Mouse (Mus musculus) cerebral cortex, adult 2 months (tissue): ENCODE results near the gene Mpo.

Experiments
- WGBS: fragments of 180-500 bp; shearing (Covaris S2); methylation state at CpG from one replicate; pipeline ENCODE4 v1.1.7; 2018; 5-methylcytosine and 5-hydroxymethylcytosine counted together

The Mpo gene

GRCm38 (mm10) chr11:87802621-87803020, 9.2 kb downstream of the Mpo start:
- 42% methylated on average over 14 of the region's 14 CpGs for WGBS

DNA sequence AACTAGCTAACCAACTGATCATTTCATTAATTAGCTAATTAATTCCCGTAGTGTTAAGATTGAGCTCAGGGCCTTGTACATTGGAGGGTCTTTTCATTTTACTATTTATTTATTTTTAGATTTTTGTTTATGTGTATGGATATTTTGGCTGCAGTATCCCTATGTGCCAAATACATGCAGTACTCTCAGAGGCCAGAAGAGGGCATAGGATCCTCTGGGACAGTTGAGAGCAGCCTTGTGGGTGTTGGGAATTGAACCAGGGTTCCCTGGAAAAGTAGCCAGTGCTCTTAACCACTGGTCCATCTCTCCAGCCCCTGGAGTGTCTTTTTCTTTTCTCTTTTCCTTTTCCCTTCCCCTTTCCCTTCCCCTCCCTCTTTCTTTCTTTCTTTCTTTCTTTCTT, 12.1 kb downstream of the Mpo start:
- WGBS, result 97% methylated on average over 1 of the region's 1 CpGs

- WGBS, result 86% methylated on average over 6 of the region's 6 CpGs
Measured at GRCm38 (mm10) chr11:87807433-87807832, 14.1 kb downstream of the Mpo start.

DNA sequence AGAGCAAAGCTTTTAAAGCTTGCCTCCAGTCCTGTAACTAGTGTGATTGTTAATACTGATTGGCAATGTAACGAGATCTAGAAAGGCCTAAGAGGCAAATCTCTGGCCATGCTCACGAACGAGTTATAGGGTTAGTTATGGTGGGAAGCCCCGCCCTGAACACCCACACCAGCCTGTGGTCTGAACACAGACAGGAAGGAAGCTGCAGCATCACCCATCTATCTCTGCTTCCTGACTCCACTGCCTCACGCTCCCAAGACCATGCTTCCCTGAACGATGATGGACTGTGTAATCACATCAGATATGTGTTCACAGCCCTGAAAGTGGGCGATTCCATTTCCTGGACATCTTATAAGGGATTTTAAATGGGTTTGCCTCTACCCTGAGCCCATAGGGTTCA, 14.9 kb downstream of the Mpo start:
- WGBS, result 82% methylated on average over 7 of the region's 7 CpGs

DNA sequence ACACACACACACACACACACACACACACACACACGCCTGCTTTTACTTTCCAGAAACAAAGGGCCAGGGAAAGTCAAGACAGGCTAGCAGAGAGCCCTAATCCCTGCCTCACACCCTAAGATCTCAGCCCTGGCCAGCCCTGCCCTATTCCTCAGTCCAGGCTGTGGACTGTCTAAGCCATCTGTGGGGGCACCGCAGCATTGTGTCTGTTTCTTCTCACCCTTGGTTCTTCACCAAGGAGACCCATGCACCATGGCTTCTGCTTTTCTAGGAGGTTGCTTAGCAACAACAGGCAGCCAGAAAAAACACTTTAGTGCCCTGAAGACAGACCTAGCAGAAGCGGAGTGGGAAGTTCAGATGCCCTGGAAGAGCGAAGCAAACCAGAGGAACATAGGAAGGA, 18.0 kb downstream of the Mpo start:
- 35% methylated on average over 4 of the region's 4 CpGs for WGBS

DNA sequence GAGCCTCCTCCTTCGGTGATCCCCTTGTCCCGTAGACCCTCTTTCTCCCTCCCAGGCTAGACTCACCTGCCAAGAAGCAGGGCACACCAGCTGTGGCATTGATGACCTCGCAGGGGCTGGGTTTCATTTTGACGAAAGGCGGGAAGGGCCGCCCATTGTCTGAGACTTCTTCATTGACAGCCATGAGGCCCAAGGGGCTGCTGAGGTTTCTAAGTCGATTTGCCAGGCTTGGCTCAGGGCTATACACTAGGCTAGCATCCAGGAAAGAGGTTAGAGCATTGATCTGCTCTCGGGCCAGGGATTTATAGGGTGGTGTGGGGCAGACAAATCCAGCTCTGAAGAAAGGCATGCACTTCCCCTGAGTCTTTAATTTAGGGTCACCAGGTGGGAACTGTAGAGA, 21.4 kb downstream of the Mpo start:
- WGBS, result 81% methylated on average over 8 of the region's 8 CpGs

DNA sequence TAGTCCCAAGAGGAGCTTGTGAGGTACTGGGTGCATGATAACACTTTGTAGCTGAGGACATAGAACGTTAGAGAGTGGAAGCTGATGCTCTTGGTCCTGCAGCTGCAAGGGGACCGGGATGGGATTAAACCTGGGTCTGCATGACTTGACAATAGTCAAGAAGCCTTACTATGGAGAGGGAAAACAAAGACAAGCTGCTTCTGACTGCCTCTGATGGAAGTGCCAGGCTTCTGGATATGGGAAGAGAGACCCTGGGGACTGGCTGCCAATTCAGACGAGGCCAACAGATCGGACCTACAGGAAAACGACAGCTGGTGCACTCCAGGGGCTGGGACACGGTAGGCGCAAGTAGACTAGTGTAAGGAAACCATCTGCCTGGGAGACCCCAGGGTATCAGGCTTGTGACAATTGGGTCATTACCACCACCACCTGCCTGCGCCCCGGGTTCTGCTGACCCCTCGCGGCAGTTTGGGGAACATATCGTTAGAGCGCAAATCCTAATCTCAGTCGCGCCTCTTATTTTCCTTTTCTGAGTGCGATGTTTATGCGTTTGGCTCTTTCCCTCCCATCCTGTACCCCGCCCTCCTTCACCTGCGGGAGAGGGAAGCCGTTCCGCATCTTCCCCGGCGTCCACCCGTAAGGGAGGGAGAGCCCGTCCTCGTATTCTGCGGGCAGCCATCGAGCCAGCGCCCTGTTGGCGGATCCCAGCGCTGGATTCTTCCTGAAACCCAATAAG, 23.5 kb downstream of the Mpo start:
- WGBS, result 5% methylated on average over 31 of the region's 31 CpGs

DNA sequence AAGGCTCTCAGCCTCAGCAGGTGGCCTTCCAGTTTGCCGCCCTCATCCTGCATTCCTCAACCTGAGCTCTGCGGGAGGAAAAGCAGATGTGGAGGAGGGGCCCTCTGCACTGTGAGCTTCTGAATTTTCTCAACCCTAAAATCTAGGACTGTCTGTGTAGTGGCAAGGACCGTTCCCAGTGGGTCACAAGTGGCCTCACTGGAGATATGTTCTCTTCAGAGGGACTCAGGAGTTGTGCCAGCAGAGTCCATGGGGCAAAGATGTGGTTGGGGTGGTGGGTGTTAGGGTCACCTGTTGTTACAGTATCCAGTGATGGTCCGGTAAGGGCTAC, 24.0 kb downstream of the Mpo start:
- 42% methylated on average over 4 of the region's 4 CpGs for WGBS

DNA sequence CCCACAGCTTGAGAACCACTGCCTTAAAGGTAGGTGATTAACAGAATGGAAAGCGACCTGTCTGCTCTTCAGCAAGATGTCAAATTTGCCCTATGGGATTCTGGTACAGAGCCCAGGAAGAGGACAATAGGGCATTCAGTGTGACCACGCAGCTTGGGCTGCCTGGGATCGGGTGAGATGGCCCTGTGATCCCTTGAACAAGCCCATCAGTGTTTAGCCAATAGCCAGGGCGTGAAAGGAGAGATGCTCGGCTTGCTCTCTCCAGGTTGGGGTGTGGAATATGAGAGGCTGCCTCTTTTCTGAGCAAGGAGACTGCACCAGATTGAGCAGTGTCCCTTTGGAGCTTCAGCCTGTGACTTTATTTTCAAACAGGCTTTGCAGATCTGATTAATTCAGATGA, 28.1 kb downstream of the Mpo start:
- 64% methylated on average over 5 of the region's 5 CpGs for WGBS

- 52% methylated on average over 10 of the region's 10 CpGs for WGBS
Measured at GRCm38 (mm10) chr11:87828239-87828900, 35.0 kb downstream of the Mpo start, which contains the start of gene Lpo. TSS of gene Lpo (minus strand) at chr11:87828289.

DNA sequence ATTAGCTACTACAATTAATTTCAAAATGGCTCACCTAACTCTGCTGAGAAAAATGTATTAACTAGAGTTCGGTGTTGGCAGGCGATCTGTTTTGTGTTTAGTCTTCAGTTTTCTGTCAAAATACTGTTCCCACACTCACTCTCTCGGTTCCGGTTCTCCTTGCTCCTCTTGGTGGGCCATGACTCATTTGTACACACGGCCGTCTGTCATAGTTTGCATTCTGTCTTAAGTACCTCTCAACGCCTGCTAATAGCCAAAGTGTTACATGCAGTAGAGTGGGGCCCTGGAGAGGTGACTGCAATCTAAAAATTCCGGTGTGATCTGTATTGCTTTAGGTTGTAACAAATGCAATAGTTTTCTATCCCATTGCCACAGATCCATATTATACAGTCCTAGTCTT, 47.3 kb downstream of the Mpo start:
- WGBS, result 63% methylated on average over 8 of the region's 8 CpGs

DNA sequence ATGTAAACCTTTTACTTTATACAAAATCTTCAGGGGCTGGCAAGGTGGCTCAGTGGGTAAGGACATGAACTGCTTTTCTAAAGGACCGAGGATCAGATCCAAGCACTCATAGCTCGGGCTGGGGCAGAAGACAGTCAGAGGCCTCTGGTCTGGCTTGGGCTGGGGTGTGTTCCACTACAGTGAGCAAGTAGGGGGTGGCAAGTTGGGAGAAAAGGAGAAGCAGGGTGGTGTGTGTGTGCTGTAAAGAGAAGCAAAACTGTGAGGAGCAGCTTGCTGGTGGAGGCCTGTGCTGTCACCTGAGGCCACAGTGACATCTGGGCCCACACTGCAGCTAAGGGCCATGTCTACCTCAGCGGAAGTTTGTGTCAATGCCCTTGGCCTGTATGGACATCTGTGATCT, 48.1 kb downstream of the Mpo start:
- 87% methylated on average over 3 of the region's 3 CpGs for WGBS

GRCm38 (mm10) chr11:87846968-87847600, 53.7 kb downstream of the Mpo start:
- WGBS, result 89% methylated on average over 12 of the region's 12 CpGs

- 68% methylated on average over 6 of the region's 6 CpGs for WGBS
Measured at GRCm38 (mm10) chr11:87847884-87848283, 54.5 kb downstream of the Mpo start.

GRCm38 (mm10) chr11:87852690-87853596, 59.6 kb downstream of the Mpo start, which contains the start of gene Mks1:
TSS of gene Mks1 (plus strand) at chr11:87853215.
- WGBS, result 3% methylated on average over 40 of the region's 40 CpGs

GRCm38 (mm10) chr11:87853597-87853954, 60.2 kb downstream of the Mpo start:
- WGBS, result 20% methylated on average over 8 of the region's 8 CpGs
